Comparison of ENCODE assay signal across 8 mouse cellular contexts in genomic region chr16:17509240-17509597, GRCm38 (mm10). TPM values are rescaled to one million over a fixed set of nuclear protein-coding genes. Genes with fewer than 3 reads are reported as not detected.
DNase-seq lines count a peak whose midpoint lies in the region; ATAC-seq and TF ChIP-seq lines count a peak whose summit lies in the region.

No protein-coding gene starts in this region.

- no peaks in the 10 kb centered on the region for H3K27me3 ChIP-seq in heart, embryonic 11.5 days (ENCODE audit: control insufficient read depth, insufficient read depth, low read length)
- no peaks in the 10 kb centered on the region for H3K27me3 ChIP-seq in forebrain, embryonic 11.5 days (ENCODE audit: control insufficient read depth, insufficient read depth, low read length)
- no peaks in the 10 kb centered on the region for H3K27me3 ChIP-seq in liver, embryonic 14.5 days (ENCODE audit: control insufficient read depth, insufficient read depth, low read length)

- DNase-seq in heart, postnatal 25 days (ENCODE audit: low spot score), result no peak
- peak; percentile 15 for DNase-seq in CD4-positive helper T cell, adult 2 months (ENCODE audit: low read depth, low spot score)
- DNase-seq in forebrain, embryonic 11.5 days (ENCODE audit: low spot score), result no peak
- no peak for DNase-seq in liver, embryonic 14.5 days (ENCODE audit: low read depth in 3 of 3, low spot score in 3 of 3)
- no peak for DNase-seq in cerebellum, postnatal 36 days
- no peak for DNase-seq in cerebellum, adult 9-10 months
- DNase-seq in spleen, postnatal 36 days (ENCODE audit: low spot score in 2 of 2), result no peak

- H3K36me3 ChIP-seq in heart, embryonic 11.5 days (ENCODE audit: control insufficient read depth, insufficient read depth, low read length), result peaks cover 7% of the 10 kb centered on the region; the same call in 1 of the 2 replicates
- H3K36me3 ChIP-seq in forebrain, embryonic 11.5 days (ENCODE audit: control insufficient read depth, insufficient read depth, low read length), result no peaks in the 10 kb centered on the region; the same call in none of the 2 replicates
- H3K36me3 ChIP-seq in liver, embryonic 14.5 days (replicated peaks; ENCODE audit: control insufficient read depth, insufficient read depth, low read depth), result peaks cover 5% of the 10 kb centered on the region

- ATAC-seq in heart, embryonic 11.5 days (replicated peaks; ENCODE audit: insufficient number of reproducible peaks, low FRiP score, low TSS enrichment), result no peak; the same call in 1 of the 2 replicates
- ATAC-seq in forebrain, embryonic 11.5 days (replicated peaks; ENCODE audit: low FRiP score), result no peak
- no peak for ATAC-seq in liver, embryonic 14.5 days (ENCODE audit: insufficient read depth)

- peak overlapping the region; percentile 88 for H3K4me2 ChIP-seq in heart, embryonic 11.5 days
- peak overlapping the region; percentile 79 for H3K4me2 ChIP-seq in forebrain, embryonic 11.5 days (ENCODE audit: low read depth, low read length, severe bottlenecking)
- H3K4me2 ChIP-seq in liver, embryonic 14.5 days (ENCODE audit: low read depth), result peak overlapping the region; percentile 67

- TF ChIP-seq CTCF in liver, embryonic 14.5 days (IDR thresholded peaks at IDR 0.05; ENCODE audit: low read depth), result no peak

- H3K4me3 ChIP-seq in heart, embryonic 11.5 days (ENCODE audit: low read depth, low read length), result peak overlapping the region; percentile 82
- H3K4me3 ChIP-seq in forebrain, embryonic 11.5 days (ENCODE audit: low read depth, low read length), result peak overlapping the region; percentile 70
- H3K4me3 ChIP-seq in liver, embryonic 14.5 days (ENCODE audit: insufficient read depth in 1 of 2, low read depth in 2 of 2, low read length in 2 of 2), result peak overlapping the region; percentile 73 to 78

- intact Hi-C loops in heart, postnatal 25 days (cut with DNase I), result loop anchor here (5.0 kb wide), 1 partner anchor 57 kb away; the partner anchor contains the start of gene Crkl

- no peaks in the 10 kb centered on the region for H3K9me3 ChIP-seq in heart, embryonic 11.5 days (replicated peaks; ENCODE audit: control insufficient read depth, low read length)
- no peaks in the 10 kb centered on the region for H3K9me3 ChIP-seq in forebrain, embryonic 11.5 days (ENCODE audit: control insufficient read depth, low read length)
- no peaks in the 10 kb centered on the region for H3K9me3 ChIP-seq in liver, embryonic 14.5 days (ENCODE audit: control insufficient read depth, low read length)

- TF ChIP-seq EP300 in liver, embryonic 14.5 days (IDR thresholded peaks at IDR 0.05; ENCODE audit: low read depth), result no peak

- peak overlapping the region; percentile 88 for H3K9ac ChIP-seq in heart, embryonic 11.5 days (ENCODE audit: low read depth, low read length)
- H3K9ac ChIP-seq in forebrain, embryonic 11.5 days (ENCODE audit: low read length), result peak overlapping the region; percentile 85
- H3K9ac ChIP-seq in liver, embryonic 14.5 days (replicated peaks), result peak overlapping the region; percentile 55

- WGBS in heart, embryonic 11.5 days (ENCODE audit: insufficient replicate concordance), result 11% methylated on average over 9 of the region's 9 CpGs
- 11% methylated on average over 9 of the region's 9 CpGs for WGBS in forebrain, embryonic 11.5 days
- WGBS in liver, embryonic 14.5 days (ENCODE audit: insufficient replicate concordance), result 7% methylated on average over 9 of the region's 9 CpGs

- peak overlapping the region; percentile 93; the same call in 1 of the 2 replicates for H3K27ac ChIP-seq in heart, embryonic 11.5 days (ENCODE audit: low read depth, low read length)
- H3K27ac ChIP-seq in forebrain, embryonic 11.5 days (ENCODE audit: low read depth, low read length), result no peak overlapping the region
- peak overlapping the region; percentile 17 for H3K27ac ChIP-seq in liver, embryonic 14.5 days

- peaks cover 14% of the 10 kb centered on the region for H3K4me1 ChIP-seq in heart, embryonic 11.5 days (ENCODE audit: control insufficient read depth, insufficient read depth, low read length)
- H3K4me1 ChIP-seq in forebrain, embryonic 11.5 days (replicated peaks; ENCODE audit: control insufficient read depth, insufficient read depth, low read length), result peaks cover 13% of the 10 kb centered on the region
- peaks cover 13 to 16% of the 10 kb centered on the region in 2 experiments for H3K4me1 ChIP-seq in liver, embryonic 14.5 days (replicated peaks; ENCODE audit: control insufficient read depth in 2 of 2, insufficient read depth in 2 of 2, low read length in 1 of 2)

RNA-seq across cellular contexts. Expression of gene Lztr1, which starts 0.7 kb away (rescaled TPM):
- polyA plus RNA-seq in heart, embryonic 11.5 days (2014; fragmentation: Nextera tagmentation; extraction: Ambion mirVana), result 46.6 and 47.4 TPM in 2 replicates
- total RNA-seq in heart, postnatal 25 days (2021), result 10 to 100 TPM; 34.3 to 35.0 TPM
- polyA plus RNA-seq in forebrain, embryonic 11.5 days (2014; fragmentation: Nextera tagmentation; extraction: Ambion mirVana), result 97.5 and 106 TPM in 2 replicates
- polyA plus RNA-seq in liver, embryonic 14.5 days (2012; rRNA removed), result 32.0 and 32.5 TPM in 2 replicates
- polyA plus RNA-seq in liver, embryonic 14.5 days (2014; fragmentation: Nextera tagmentation; extraction: Ambion mirVana), result 15.5 and 17.2 TPM in 2 replicates

RNA-seq across cellular contexts. Expression of gene Aifm3, which starts 19.8 kb away (rescaled TPM):
- polyA plus RNA-seq in heart, embryonic 11.5 days (2014; fragmentation: Nextera tagmentation; extraction: Ambion mirVana), result 0.54 and 0.68 TPM in 2 replicates
- under 1 TPM in 1 of 2 experiments, not detected in 1; 0.28 TPM for total RNA-seq in heart, postnatal 25 days (2021)
- polyA plus RNA-seq in forebrain, embryonic 11.5 days (2014; fragmentation: Nextera tagmentation; extraction: Ambion mirVana), result 3.2 and 3.8 TPM in 2 replicates
- 0.67 and 1.3 TPM in 2 replicates for polyA plus RNA-seq in liver, embryonic 14.5 days (2012; rRNA removed)
- polyA plus RNA-seq in liver, embryonic 14.5 days (2014; fragmentation: Nextera tagmentation; extraction: Ambion mirVana), result 0.53 and 0.99 TPM in 2 replicates

RNA-seq across cellular contexts. Expression of gene Thap7, which starts 21.7 kb away (rescaled TPM):
- 31.4 and 34.0 TPM in 2 replicates for polyA plus RNA-seq in heart, embryonic 11.5 days (2014; fragmentation: Nextera tagmentation; extraction: Ambion mirVana)
- 10 to 100 TPM; 13.1 to 14.7 TPM for total RNA-seq in heart, postnatal 25 days (2021)
- polyA plus RNA-seq in forebrain, embryonic 11.5 days (2014; fragmentation: Nextera tagmentation; extraction: Ambion mirVana), result 50.2 and 55.6 TPM in 2 replicates
- polyA plus RNA-seq in liver, embryonic 14.5 days (2012; rRNA removed), result 20.4 and 21.8 TPM in 2 replicates
- polyA plus RNA-seq in liver, embryonic 14.5 days (2014; fragmentation: Nextera tagmentation; extraction: Ambion mirVana), result 19.7 and 24.5 TPM in 2 replicates

RNA-seq across cellular contexts. Expression of gene Lrrc74b, which starts 51.8 kb away (rescaled TPM):
- polyA plus RNA-seq in heart, embryonic 11.5 days (2014; fragmentation: Nextera tagmentation; extraction: Ambion mirVana), result not detected in 2 replicates
- under 1 TPM in 1 of 2 experiments, not detected in 1; 0.17 TPM for total RNA-seq in heart, postnatal 25 days (2021)
- 0.12 and 0.57 TPM in 2 replicates for polyA plus RNA-seq in forebrain, embryonic 11.5 days (2014; fragmentation: Nextera tagmentation; extraction: Ambion mirVana)
- 0.02 TPM in 1 of 2 replicates, not detected in the other for polyA plus RNA-seq in liver, embryonic 14.5 days (2012; rRNA removed)
- 0.06 TPM in 1 of 2 replicates, not detected in the other for polyA plus RNA-seq in liver, embryonic 14.5 days (2014; fragmentation: Nextera tagmentation; extraction: Ambion mirVana)

RNA-seq across cellular contexts. Expression of gene P2rx6, which starts 52.5 kb away (rescaled TPM):
- polyA plus RNA-seq in heart, embryonic 11.5 days (2014; fragmentation: Nextera tagmentation; extraction: Ambion mirVana), result 0.51 and 0.70 TPM in 2 replicates
- total RNA-seq in heart, postnatal 25 days (2021), result under 1 TPM; 0.50 to 0.83 TPM
- polyA plus RNA-seq in forebrain, embryonic 11.5 days (2014; fragmentation: Nextera tagmentation; extraction: Ambion mirVana), result 0.35 and 0.75 TPM in 2 replicates
- 0.05 and 0.06 TPM in 2 replicates for polyA plus RNA-seq in liver, embryonic 14.5 days (2012; rRNA removed)
- polyA plus RNA-seq in liver, embryonic 14.5 days (2014; fragmentation: Nextera tagmentation; extraction: Ambion mirVana), result 0.13 TPM in 1 of 2 replicates, not detected in the other
